Mouse (Mus musculus) stomach, postnatal 0 days (tissue): ENCODE results near the gene Ffar2. TPM values are rescaled to one million over a fixed set of nuclear protein-coding genes. Genes with fewer than 3 reads are reported as not detected.

ENCODE experiments used
- ATAC-seq: fragments of 200-750 bp; cut with Nextera tagmentation; 2 replicates; pipeline ENCODE4 v1.8.0; 2017; ENCODE audit not compliant: low FRiP score, low TSS enrichment
- DNase-seq: peaks from one replicate; pipeline ENCODE4 v3.0.0-alpha.2; 2016; ENCODE audit warnings: low spot score
- H3K27ac ChIP-seq: fragments of 300-500 bp; sonication (generic); replicated peaks from 2 replicates; pipeline ENCODE4 v1.5.1; 2014; ENCODE audit warnings: mild to moderate bottlenecking, control low read depth
- H3K27me3 ChIP-seq: fragments of 300-500 bp; sonication (generic); 2 replicates; pipeline ENCODE4 v1.6.1; 2014; ENCODE audit warnings: low read length; ENCODE audit not compliant: control insufficient read depth, insufficient read depth
- H3K36me3 ChIP-seq: fragments of 300-500 bp; sonication (generic); 2 replicates; pipeline ENCODE4 v1.6.1; 2014; ENCODE audit warnings: low read length, mixed read lengths; ENCODE audit not compliant: control insufficient read depth, insufficient read depth
- H3K4me1 ChIP-seq: fragments of 300-500 bp; sonication (generic); replicated peaks from 2 replicates; pipeline ENCODE4 v1.6.1; 2014; ENCODE audit warnings: antibody characterized with exemption; ENCODE audit not compliant: control insufficient read depth, insufficient read depth
- H3K4me2 ChIP-seq: fragments of 300-500 bp; sonication (generic); replicated peaks from 2 replicates; pipeline ENCODE4 v1.6.1; 2014; ENCODE audit warnings: low read depth, mild to moderate bottlenecking, control low read depth, moderate library complexity
- H3K4me3 ChIP-seq: fragments of 300-500 bp; sonication (generic); 2 replicates; pipeline ENCODE4 v1.5.1; 2014; ENCODE audit warnings: low read depth, low read length, control low read depth
- H3K9ac ChIP-seq: fragments of 300-500 bp; sonication (generic); 2 replicates; pipeline ENCODE4 v1.6.1; 2014; ENCODE audit warnings: mild to moderate bottlenecking, low read length, control low read depth, mixed read lengths
- H3K9me3 ChIP-seq: fragments of 300-500 bp; sonication (generic); 2 replicates; pipeline ENCODE4 v1.6.1; 2016; ENCODE audit warnings: low read length; ENCODE audit not compliant: control insufficient read depth
- CTCF ChIP-seq: IDR thresholded peaks from 2 replicates; pipeline ENCODE4 v1.5.1; 2016; ENCODE audit warnings: antibody characterized with exemption, low read depth, mild to moderate bottlenecking, moderate library complexity
- EP300 ChIP-seq: optimal IDR thresholded peaks from 2 replicates; pipeline ENCODE3; 2016; ENCODE audit warnings: antibody characterized with exemption
- WGBS: fragments of 180-500 bp; shearing (Covaris S2); extraction: QIAGEN DNeasy Blood & Tissue Kit; methylation state at CpG from one replicate; pipeline ENCODE4 v1.1.7; 2014; 5-methylcytosine and 5-hydroxymethylcytosine counted together
- polyA plus RNA-seq: library from polyadenylated mRNA; unstranded; fragments of >200 nt; fragmentation: Nextera tagmentation; extraction: Ambion mirVana; gene quantifications from 2 replicates; pipeline ENCODE4 v1.2.1, GENCODE M21; 2015

Gene Ffar2
- polyA plus RNA-seq, 1 experiment from 2014 or later, result 1.7 TPM

DNA sequence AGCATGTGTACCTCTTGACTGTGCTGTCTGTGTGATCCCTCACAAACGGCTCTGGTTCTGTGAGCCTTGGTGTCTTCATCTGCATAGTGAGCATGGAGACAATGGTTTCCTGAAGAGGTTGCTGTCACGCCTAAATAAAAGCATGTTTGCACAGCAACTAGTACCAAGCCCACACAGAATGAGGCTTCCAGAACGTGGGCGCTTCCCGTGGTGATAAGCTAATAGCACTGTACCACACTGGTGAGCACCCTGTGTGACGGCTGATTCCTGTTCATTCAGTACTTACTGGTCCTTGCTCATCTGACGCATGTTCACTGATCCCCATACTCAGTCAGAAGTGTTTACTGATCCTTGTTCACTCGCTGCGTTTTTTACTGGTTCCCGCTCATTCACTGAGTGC, 33.4 kb downstream of the Ffar2 start:
- 63% methylated on average over 10 of the region's 10 CpGs for WGBS

GRCm38 (mm10) chr7:30787377-30788022, 36.1 kb downstream of the Ffar2 start, which contains the start of gene Krtdap:
Krtdap (plus strand) TSS chr7:30787896.
- ATAC-seq, result peak; percentile 41; the same call in 1 of the 2 replicates
- Histone ChIP-seq H3K4me1 (no peaks in the 10 kb centered on the region), H3K4me2 (peak within 1 kb of the TSS; percentile 31), H3K9me3 (no peaks in the 10 kb centered on the region), H3K9ac (peak within 1 kb of the TSS; percentile 50), H3K36me3 (no peaks in the 10 kb centered on the region), H3K27me3 (no peaks in the 10 kb centered on the region), H3K27ac (peak within 1 kb of the TSS; percentile 79), H3K4me3 (peak within 1 kb of the TSS; percentile 31)
- 38% methylated on average over 15 of the region's 15 CpGs for WGBS
- no peak for DNase-seq
- peak; percentile 74 for TF ChIP-seq EP300
- TF ChIP-seq CTCF, result no peak

More for the DNA sequence above, 33.4 kb downstream of the Ffar2 start:
- Histone ChIP-seq H3K36me3 (no peaks in the 10 kb centered on the region), H3K9ac (no peak overlapping the region), H3K4me1 (no peaks in the 10 kb centered on the region), H3K27me3 (no peaks in the 10 kb centered on the region), H3K9me3 (no peaks in the 10 kb centered on the region), H3K4me2 (no peak overlapping the region), H3K27ac (peak overlapping the region; percentile 20; the same call in 1 of the 2 replicates), H3K4me3 (no peak overlapping the region)
- ATAC-seq (no peak), DNase-seq (no peak)
- TF ChIP-seq EP300 (no peak), CTCF (no peak)

- no peak for TF ChIP-seq EP300
- no peak for TF ChIP-seq CTCF
- Histone ChIP-seq H3K4me2 (no peak overlapping the region), H3K36me3 (no peaks in the 10 kb centered on the region), H3K27me3 (no peaks in the 10 kb centered on the region), H3K4me3 (no peak overlapping the region), H3K9ac (no peak overlapping the region), H3K27ac (peak overlapping the region; percentile 5; the same call in 1 of the 2 replicates), H3K9me3 (no peaks in the 10 kb centered on the region), H3K4me1 (no peaks in the 10 kb centered on the region)
- ATAC-seq, result no peak
- DNase-seq, result no peak
- 64% methylated on average over 13 of the region's 13 CpGs for WGBS
Measured at GRCm38 (mm10) chr7:30785721-30786546, 37.6 kb downstream of the Ffar2 start.

DNA sequence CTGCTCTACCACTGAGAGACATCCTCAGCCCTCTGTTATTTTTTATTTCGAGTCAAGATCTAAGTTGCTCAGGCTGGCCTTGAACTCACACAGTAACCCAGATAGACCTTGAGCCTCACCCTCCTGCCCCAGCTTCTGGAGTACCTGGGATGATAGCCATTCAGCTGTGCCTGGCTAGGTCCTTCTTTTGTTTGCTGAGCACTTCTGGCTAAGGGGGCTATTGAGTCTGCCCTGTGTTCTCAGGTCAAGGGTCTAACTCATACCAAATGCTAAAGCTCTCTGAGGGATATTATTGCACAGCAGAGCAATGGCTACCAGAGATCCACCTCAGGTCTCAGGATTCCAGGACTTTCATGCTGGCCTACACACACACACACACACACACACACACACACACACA, 38.4 kb downstream of the Ffar2 start:
- no peaks in the 10 kb centered on the region for H3K27me3 ChIP-seq
- no peak overlapping the region for H3K4me2 ChIP-seq
- H3K27ac ChIP-seq, result no peak overlapping the region
- no peaks in the 10 kb centered on the region for H3K4me1 ChIP-seq
- ATAC-seq, result no peak
- H3K4me3 ChIP-seq, result no peak overlapping the region
- no peaks in the 10 kb centered on the region for H3K9me3 ChIP-seq
- H3K9ac ChIP-seq, result no peak overlapping the region
- no peak for DNase-seq
- TF ChIP-seq EP300 (no peak), CTCF (no peak)
- WGBS, result 67% methylated on average over 1 of the region's 1 CpGs
- no peaks in the 10 kb centered on the region for H3K36me3 ChIP-seq

DNA sequence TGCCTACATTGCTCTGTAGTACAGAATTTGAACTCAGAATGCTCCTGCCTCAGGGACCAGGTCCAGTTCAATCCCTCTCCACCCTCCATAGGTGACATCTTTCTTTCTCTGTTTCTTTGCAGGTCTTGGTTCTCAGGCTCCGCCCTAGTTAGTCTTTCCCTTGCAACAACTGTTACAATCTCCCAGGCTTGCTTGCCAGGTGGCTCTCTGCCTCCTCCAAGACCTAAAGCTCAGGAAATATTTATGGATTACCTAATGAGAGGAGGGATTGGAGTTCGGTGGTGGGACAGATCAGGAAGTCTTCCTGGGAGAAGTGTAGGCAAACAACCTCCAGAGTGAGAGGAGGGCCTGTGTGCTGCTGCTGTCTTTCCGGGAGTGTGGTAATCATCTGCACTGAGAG, 40.9 kb downstream of the Ffar2 start:
- H3K9ac ChIP-seq, result no peak overlapping the region
- DNase-seq, result no peak
- TF ChIP-seq EP300 (no peak), CTCF (no peak)
- H3K9me3 ChIP-seq, result no peaks in the 10 kb centered on the region
- ATAC-seq, result no peak
- H3K27ac ChIP-seq, result no peak overlapping the region
- no peak overlapping the region for H3K4me3 ChIP-seq
- H3K36me3 ChIP-seq, result no peaks in the 10 kb centered on the region
- WGBS, result 63% methylated on average over 3 of the region's 3 CpGs
- H3K4me1 ChIP-seq, result no peaks in the 10 kb centered on the region
- no peak overlapping the region for H3K4me2 ChIP-seq
- no peaks in the 10 kb centered on the region for H3K27me3 ChIP-seq

DNA sequence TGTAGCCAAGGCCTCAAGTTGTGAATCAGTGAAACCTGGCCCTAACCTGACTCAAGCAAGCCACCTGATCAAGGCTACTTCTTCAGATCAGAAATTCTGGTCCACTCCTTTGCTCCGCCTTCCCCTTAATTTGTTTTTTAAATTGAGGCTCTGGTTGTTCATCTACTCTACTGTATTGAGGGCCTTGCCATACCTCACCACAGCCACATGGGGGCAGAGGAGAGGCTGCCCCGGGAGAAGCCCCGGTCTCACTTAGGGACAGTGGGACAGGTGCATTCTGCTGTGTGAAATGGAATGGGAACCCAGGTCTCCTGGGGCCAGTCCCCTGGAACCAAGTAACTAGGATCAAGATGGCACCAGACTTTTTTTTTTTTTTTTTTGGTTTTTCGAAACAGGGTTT, 41.8 kb downstream of the Ffar2 start:
- WGBS, result 66% methylated on average over 4 of the region's 4 CpGs

More for the DNA sequence above, 41.8 kb downstream of the Ffar2 start:
- H3K27ac ChIP-seq, result no peak overlapping the region
- no peaks in the 10 kb centered on the region for H3K27me3 ChIP-seq
- no peak overlapping the region for H3K4me3 ChIP-seq
- H3K4me1 ChIP-seq, result no peaks in the 10 kb centered on the region
- no peak for ATAC-seq
- no peak overlapping the region for H3K9ac ChIP-seq
- no peaks in the 10 kb centered on the region for H3K36me3 ChIP-seq
- DNase-seq, result no peak
- H3K9me3 ChIP-seq, result no peaks in the 10 kb centered on the region
- H3K4me2 ChIP-seq, result no peak overlapping the region
- TF ChIP-seq EP300 (no peak), CTCF (peak; percentile 70)
